Mouse (Mus musculus) right cerebral cortex, postnatal 10 days (tissue): ENCODE results near the gene Gpkow.

Experiments used
- DNase-seq, 2 experiments: peaks; one replicate each; pipeline ENCODE4 v3.0.0; 2021; ENCODE audit warnings: low spot score in 2 of 2

Gene Gpkow

GRCm38 (mm10) chrX:7696954-7697381, at the start of gene Gpkow:
TSS of gene Gpkow (plus strand) at chrX:7697131.
- DNase-seq, result peak; percentile 88 to 93

GRCm38 (mm10) chrX:7648671-7649304, 48.1 kb upstream of the Gpkow start:
- peak; percentile 79 to 83 for DNase-seq

GRCm38 (mm10) chrX:7657221-7657639, 39.7 kb upstream of the Gpkow start, which contains the start of gene Prickle3:
TSS of gene Prickle3 (plus strand) at chrX:7657260.
- DNase-seq, result no peak

GRCm38 (mm10) chrX:7658031-7658784, 38.7 kb upstream of the Gpkow start:
- DNase-seq, result peak in 1 of 2 experiments; percentile 19

GRCm38 (mm10) chrX:7658785-7659589, 37.9 kb upstream of the Gpkow start:
- DNase-seq, result peak in 1 of 2 experiments; percentile 7

GRCm38 (mm10) chrX:7661086-7661485, 35.8 kb upstream of the Gpkow start:
- no peak for DNase-seq

GRCm38 (mm10) chrX:7662936-7663335, 34.0 kb upstream of the Gpkow start:
- DNase-seq, result no peak

- no peak for DNase-seq
Observed at GRCm38 (mm10) chrX:7664791-7665190, 32.1 kb upstream of the Gpkow start.

GRCm38 (mm10) chrX:7665739-7666502, 31.0 kb upstream of the Gpkow start:
- no peak for DNase-seq

GRCm38 (mm10) chrX:7670390-7670881, 26.5 kb upstream of the Gpkow start:
- peak; percentile 60 to 62 for DNase-seq

GRCm38 (mm10) chrX:7670921-7671623, 25.9 kb upstream of the Gpkow start, which contains the start of gene Plp2:
TSS of gene Plp2 (minus strand) at chrX:7671390.
- DNase-seq, result peak in 1 of 2 experiments; percentile 58

GRCm38 (mm10) chrX:7672739-7673138, 24.2 kb upstream of the Gpkow start:
- no peak for DNase-seq

- DNase-seq, result no peak
Observed at GRCm38 (mm10) chrX:7673578-7674281, 23.2 kb upstream of the Gpkow start.

- peak; percentile 46 to 53 for DNase-seq
Observed at GRCm38 (mm10) chrX:7674284-7675000, 22.5 kb upstream of the Gpkow start.

- no peak for DNase-seq
Observed at GRCm38 (mm10) chrX:7675001-7675380, 21.9 kb upstream of the Gpkow start.

- DNase-seq, result no peak
Observed at GRCm38 (mm10) chrX:7678986-7679385, 17.9 kb upstream of the Gpkow start.

- DNase-seq, result peak; percentile 83 to 86
Observed at GRCm38 (mm10) chrX:7679405-7680056, 17.4 kb upstream of the Gpkow start.

- no peak for DNase-seq
Observed at GRCm38 (mm10) chrX:7680057-7680412, 16.9 kb upstream of the Gpkow start.

- DNase-seq, result no peak
Observed at GRCm38 (mm10) chrX:7680864-7681263, 16.1 kb upstream of the Gpkow start, which contains the start of gene Magix. TSS of gene Magix (minus strand) at chrX:7681251.
